Mouse (Mus musculus): ENCODE results near the gene Morn2. TPM values are rescaled to one million over a fixed set of nuclear protein-coding genes. Genes with fewer than 3 reads are reported as not detected.

The Morn2 gene
- polyA plus RNA-seq, 1 experiment from 2014 or later: 38.8 TPM

GRCm38 (mm10) chr17:80312405-80312804 is 22.4 kb downstream of the Morn2 start:
- 71% methylated on average over 4 of the region's 4 CpGs for WGBS
- TF ChIP-seq CTCF (IDR thresholded peaks at IDR 0.05; ENCODE audit: low read depth): no peak
- no peak overlapping the region for H3K9ac ChIP-seq (ENCODE audit: low read depth, low read length)
- H3K27ac ChIP-seq: no peak overlapping the region
- no peaks in the 10 kb centered on the region for H3K4me1 ChIP-seq (replicated peaks; ENCODE audit: insufficient read depth, low read length)
- no peak overlapping the region for H3K4me3 ChIP-seq (replicated peaks; ENCODE audit: low read depth, low read length)
- no peak for DNase-seq (ENCODE audit: low spot score)
- no peaks in the 10 kb centered on the region for H3K9me3 ChIP-seq (replicated peaks; ENCODE audit: low read length)
- no peaks in the 10 kb centered on the region for H3K27me3 ChIP-seq (ENCODE audit: insufficient read depth, low read length)
- H3K4me2 ChIP-seq (ENCODE audit: low read length): no peak overlapping the region
- ATAC-seq (replicated peaks; ENCODE audit: low FRiP score, low read depth): no peak
- no peaks in the 10 kb centered on the region for H3K36me3 ChIP-seq (ENCODE audit: insufficient read depth, low read length)

GRCm38 (mm10) chr17:80322228-80322627 is 32.2 kb downstream of the Morn2 start:
- no peak overlapping the region for H3K4me2 ChIP-seq (ENCODE audit: low read length)
- no peaks in the 10 kb centered on the region for H3K9me3 ChIP-seq (replicated peaks; ENCODE audit: low read length)
- no peak for DNase-seq (ENCODE audit: low spot score)
- H3K36me3 ChIP-seq (ENCODE audit: insufficient read depth, low read length): no peaks in the 10 kb centered on the region
- no peak for ATAC-seq (replicated peaks; ENCODE audit: low FRiP score, low read depth)
- no peak for TF ChIP-seq CTCF (IDR thresholded peaks at IDR 0.05; ENCODE audit: low read depth)
- H3K9ac ChIP-seq (ENCODE audit: low read depth, low read length): no peak overlapping the region
- no peaks in the 10 kb centered on the region for H3K27me3 ChIP-seq (ENCODE audit: insufficient read depth, low read length)
- no peak overlapping the region for H3K27ac ChIP-seq
- no peak overlapping the region for H3K4me3 ChIP-seq (replicated peaks; ENCODE audit: low read depth, low read length)
- 69% methylated on average over 6 of the region's 6 CpGs for WGBS
- no peaks in the 10 kb centered on the region for H3K4me1 ChIP-seq (replicated peaks; ENCODE audit: insufficient read depth, low read length)

GRCm38 (mm10) chr17:80323015-80323414 is 33.0 kb downstream of the Morn2 start:
- H3K27ac ChIP-seq: no peak overlapping the region
- no peak for TF ChIP-seq CTCF (IDR thresholded peaks at IDR 0.05; ENCODE audit: low read depth)
- DNase-seq (ENCODE audit: low spot score): no peak
- WGBS: 75% methylated on average over 4 of the region's 4 CpGs
- H3K36me3 ChIP-seq (ENCODE audit: insufficient read depth, low read length): no peaks in the 10 kb centered on the region
- no peak for ATAC-seq (replicated peaks; ENCODE audit: low FRiP score, low read depth)
- no peak overlapping the region for H3K4me2 ChIP-seq (ENCODE audit: low read length)
- H3K27me3 ChIP-seq (ENCODE audit: insufficient read depth, low read length): no peaks in the 10 kb centered on the region
- H3K9ac ChIP-seq (ENCODE audit: low read depth, low read length): no peak overlapping the region
- H3K9me3 ChIP-seq (replicated peaks; ENCODE audit: low read length): no peaks in the 10 kb centered on the region
- no peaks in the 10 kb centered on the region for H3K4me1 ChIP-seq (replicated peaks; ENCODE audit: insufficient read depth, low read length)
- no peak overlapping the region for H3K4me3 ChIP-seq (replicated peaks; ENCODE audit: low read depth, low read length)

- WGBS: 60% methylated on average over 8 of the region's 8 CpGs
- no peak overlapping the region for H3K9ac ChIP-seq (ENCODE audit: low read depth, low read length)
- H3K4me1 ChIP-seq (replicated peaks; ENCODE audit: insufficient read depth, low read length): no peaks in the 10 kb centered on the region
- no peak overlapping the region for H3K4me3 ChIP-seq (replicated peaks; ENCODE audit: low read depth, low read length)
- no peaks in the 10 kb centered on the region for H3K36me3 ChIP-seq (ENCODE audit: insufficient read depth, low read length)
- no peak for DNase-seq (ENCODE audit: low spot score)
- ATAC-seq (replicated peaks; ENCODE audit: low FRiP score, low read depth): no peak
- H3K9me3 ChIP-seq (replicated peaks; ENCODE audit: low read length): no peaks in the 10 kb centered on the region
- H3K27ac ChIP-seq: no peak overlapping the region
- TF ChIP-seq CTCF (IDR thresholded peaks at IDR 0.05; ENCODE audit: low read depth): no peak
- no peak overlapping the region for H3K4me2 ChIP-seq (ENCODE audit: low read length)
- no peaks in the 10 kb centered on the region for H3K27me3 ChIP-seq (ENCODE audit: insufficient read depth, low read length)
Observed at GRCm38 (mm10) chr17:80323658-80324057, 33.7 kb downstream of the Morn2 start.

GRCm38 (mm10) chr17:80324521-80324920 is 34.5 kb downstream of the Morn2 start:
- Histone ChIP-seq H3K4me1 (replicated peaks; ENCODE audit: insufficient read depth, low read length) (no peaks in the 10 kb centered on the region), H3K27ac (no peak overlapping the region), H3K4me3 (replicated peaks; ENCODE audit: low read depth, low read length) (no peak overlapping the region), H3K9me3 (replicated peaks; ENCODE audit: low read length) (no peaks in the 10 kb centered on the region), H3K9ac (ENCODE audit: low read depth, low read length) (no peak overlapping the region), H3K36me3 (ENCODE audit: insufficient read depth, low read length) (no peaks in the 10 kb centered on the region), H3K4me2 (ENCODE audit: low read length) (no peak overlapping the region), H3K27me3 (ENCODE audit: insufficient read depth, low read length) (no peaks in the 10 kb centered on the region)
- WGBS: 75% methylated on average over 7 of the region's 7 CpGs
- no peak for ATAC-seq (replicated peaks; ENCODE audit: low FRiP score, low read depth)
- TF ChIP-seq CTCF (IDR thresholded peaks at IDR 0.05; ENCODE audit: low read depth): no peak
- no peak for DNase-seq (ENCODE audit: low spot score)

GRCm38 (mm10) chr17:80325456-80325855 is 35.5 kb downstream of the Morn2 start:
- ATAC-seq (replicated peaks; ENCODE audit: low FRiP score, low read depth): no peak
- Histone ChIP-seq H3K9ac (ENCODE audit: low read depth, low read length) (no peak overlapping the region), H3K4me1 (replicated peaks; ENCODE audit: insufficient read depth, low read length) (no peaks in the 10 kb centered on the region), H3K27ac (no peak overlapping the region), H3K36me3 (ENCODE audit: insufficient read depth, low read length) (no peaks in the 10 kb centered on the region), H3K27me3 (ENCODE audit: insufficient read depth, low read length) (no peaks in the 10 kb centered on the region), H3K9me3 (replicated peaks; ENCODE audit: low read length) (no peaks in the 10 kb centered on the region), H3K4me2 (ENCODE audit: low read length) (no peak overlapping the region), H3K4me3 (replicated peaks; ENCODE audit: low read depth, low read length) (no peak overlapping the region)
- no peak for TF ChIP-seq CTCF (IDR thresholded peaks at IDR 0.05; ENCODE audit: low read depth)
- WGBS: 82% methylated on average over 5 of the region's 5 CpGs
- DNase-seq (ENCODE audit: low spot score): no peak

GRCm38 (mm10) chr17:80326431-80326830 is 36.4 kb downstream of the Morn2 start:
- no peak overlapping the region for H3K4me3 ChIP-seq (replicated peaks; ENCODE audit: low read depth, low read length)
- no peak overlapping the region for H3K4me2 ChIP-seq (ENCODE audit: low read length)
- no peaks in the 10 kb centered on the region for H3K9me3 ChIP-seq (replicated peaks; ENCODE audit: low read length)
- ATAC-seq (replicated peaks; ENCODE audit: low FRiP score, low read depth) (no peak), DNase-seq (ENCODE audit: low spot score) (no peak)
- no peaks in the 10 kb centered on the region for H3K27me3 ChIP-seq (ENCODE audit: insufficient read depth, low read length)
- no peaks in the 10 kb centered on the region for H3K4me1 ChIP-seq (replicated peaks; ENCODE audit: insufficient read depth, low read length)
- no peaks in the 10 kb centered on the region for H3K36me3 ChIP-seq (ENCODE audit: insufficient read depth, low read length)
- no peak overlapping the region for H3K27ac ChIP-seq
- TF ChIP-seq CTCF (IDR thresholded peaks at IDR 0.05; ENCODE audit: low read depth): no peak
- WGBS: 84% methylated on average over 3 of the region's 3 CpGs
- H3K9ac ChIP-seq (ENCODE audit: low read depth, low read length): no peak overlapping the region
